Mouse (Mus musculus) ES-E14 (cell line): ENCODE data around the gene Fchsd2.

Source experiments
- HCFC1 ChIP-seq: IDR thresholded peaks from 2 replicates; pipeline ENCODE4 v1.6.1; 2012; ENCODE audit warnings: low read length, inconsistent platforms, borderline replicate concordance; ENCODE audit not compliant: insufficient read depth
- ZNF384 ChIP-seq: IDR thresholded peaks from 2 replicates; pipeline ENCODE4 v1.6.1; 2012; ENCODE audit warnings: low read depth, low read length, inconsistent platforms

GRCm38 (mm10) chr7:101088687-101089086, 4.0 kb upstream of the Fchsd2 start:
- TF ChIP-seq HCFC1, result no peak
- TF ChIP-seq ZNF384, result no peak
